Mouse (Mus musculus): ENCODE measurements around the gene Spcs2.

DNA sequence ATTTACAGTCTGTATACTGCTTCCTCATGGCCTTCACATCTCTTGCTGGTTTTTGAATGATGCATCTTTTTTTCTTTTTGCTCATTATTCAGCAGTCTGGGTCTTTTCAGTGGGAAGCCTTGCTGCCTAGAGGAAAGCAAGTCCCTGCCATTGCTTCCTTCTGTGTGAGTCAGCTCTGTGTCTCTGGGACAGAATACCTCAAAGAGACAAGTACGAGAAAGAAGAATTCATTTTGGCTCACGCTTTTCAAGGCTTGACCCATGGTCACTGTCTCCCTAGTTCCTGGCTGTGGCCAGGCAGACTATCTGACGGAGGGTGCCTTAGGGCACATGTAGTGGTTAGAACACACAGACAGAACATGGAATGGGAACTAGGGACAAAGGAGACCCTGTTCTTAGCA lies 30.7 kb upstream of the Spcs2 start:
- TF ChIP-seq CTCF (IDR thresholded peaks at IDR 0.05; ENCODE audit: borderline replicate concordance, insufficient read depth, low read depth, low read length) (no peak), POLR2A (IDR thresholded peaks at IDR 0.05; ENCODE audit: borderline replicate concordance, insufficient read depth, low read length) (no peak)
